Mouse (Mus musculus): ENCODE results near the gene Cdh26.

DNA sequence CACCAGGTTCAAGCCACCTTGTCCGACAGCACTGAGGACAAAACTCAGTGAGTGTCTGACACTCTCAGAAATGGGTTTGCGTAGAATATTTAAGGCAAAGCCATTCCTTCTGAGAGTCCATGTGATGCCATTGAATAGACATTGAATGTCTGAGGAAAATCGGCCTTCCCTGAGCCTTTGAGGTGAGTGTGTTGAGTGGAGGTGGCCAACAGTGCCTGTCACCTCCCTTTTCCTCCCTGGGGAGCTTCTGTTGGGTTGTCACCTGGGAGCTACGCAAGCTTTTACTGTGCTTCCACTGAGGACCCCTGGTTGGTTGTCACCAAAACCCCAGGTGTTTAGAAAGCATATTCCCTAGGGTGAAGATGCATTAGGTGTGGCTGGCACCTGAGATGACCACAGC, 1.7 kb upstream of the Cdh26 start:
- TF ChIP-seq EP300 (IDR thresholded peaks at IDR 0.05; ENCODE audit: low read depth) (no peak), CTCF (IDR thresholded peaks at IDR 0.05; ENCODE audit: low read depth) (no peak)

Data from liver, postnatal 0 days (tissue).